Mouse (Mus musculus): ENCODE results near the gene Elfn2.

Gene Elfn2

DNA sequence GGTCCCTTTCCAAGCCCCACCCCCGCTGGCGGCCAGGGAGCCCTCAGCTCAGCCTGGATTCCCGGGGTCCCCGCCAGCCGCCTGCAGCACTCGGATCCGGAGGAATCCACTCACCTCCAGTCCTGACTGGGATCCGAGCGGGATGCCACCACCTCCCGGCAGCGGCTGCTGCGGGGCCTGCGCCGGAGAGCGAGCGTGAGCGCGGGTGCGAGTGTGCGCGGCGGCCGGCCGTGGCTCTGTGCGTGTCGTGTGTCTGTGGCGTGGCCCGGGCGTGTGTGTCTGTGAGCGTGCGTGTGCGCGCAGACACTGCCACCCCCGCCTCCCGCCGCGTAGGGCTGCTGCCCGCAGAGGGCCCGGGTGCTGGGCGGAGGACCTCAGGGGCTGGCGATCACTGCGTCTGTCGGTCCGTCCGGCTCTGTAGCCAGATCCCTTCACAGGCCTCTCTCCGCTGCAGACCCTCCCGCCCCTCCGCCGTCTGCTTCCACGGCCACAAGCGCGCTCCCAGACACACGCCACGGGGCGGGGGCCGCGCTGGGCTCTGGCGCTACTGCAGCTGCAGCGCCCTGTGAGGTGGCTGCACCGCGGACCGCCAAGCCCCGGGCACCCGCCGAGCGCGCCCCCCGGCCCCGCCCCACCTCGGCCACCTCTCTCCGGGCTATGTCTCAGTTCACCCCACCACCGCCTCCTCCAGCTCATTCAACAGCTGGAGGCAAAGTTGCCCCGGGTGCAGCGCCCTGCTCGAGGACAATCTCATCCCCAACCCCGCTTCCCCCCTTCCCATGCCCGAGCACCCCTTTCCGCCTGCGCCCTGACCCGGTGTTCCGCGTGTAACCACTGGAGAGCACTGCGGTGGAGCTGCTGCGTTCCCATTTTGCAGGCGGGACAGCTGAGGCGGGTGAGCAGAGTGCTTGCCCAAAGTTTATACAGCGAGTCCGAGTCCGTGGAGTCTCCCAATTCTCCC, at the start of gene Elfn2:
TSS of gene Elfn2 (minus strand) at position 482 of the 961 bp plus-strand sequence.
- DNase-seq: peak; percentile 69

GRCm38 (mm10) chr15:78763704-78764103, 45.1 kb upstream of the Elfn2 start:
- no peak for DNase-seq

DNA sequence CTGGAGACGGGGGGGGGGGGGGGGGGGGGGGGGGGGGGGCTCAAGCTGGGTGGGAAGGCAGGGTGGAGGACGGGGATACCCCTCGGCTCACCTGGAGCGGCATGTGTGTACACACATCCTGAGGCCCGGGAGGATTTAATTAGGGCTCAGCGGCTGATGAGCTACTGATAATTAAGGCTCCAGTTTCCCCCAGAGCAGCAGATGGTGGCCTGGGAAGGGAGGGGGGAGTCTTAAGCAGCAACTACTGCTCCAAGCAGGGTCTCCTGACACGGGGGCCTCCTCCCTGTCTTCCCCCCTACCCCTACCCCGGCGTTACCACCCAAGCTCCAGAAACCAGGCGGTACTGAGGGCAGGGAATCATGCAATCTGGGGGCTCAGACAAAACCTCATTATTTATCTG, 44.6 kb upstream of the Elfn2 start:
- no peak for DNase-seq

DNA sequence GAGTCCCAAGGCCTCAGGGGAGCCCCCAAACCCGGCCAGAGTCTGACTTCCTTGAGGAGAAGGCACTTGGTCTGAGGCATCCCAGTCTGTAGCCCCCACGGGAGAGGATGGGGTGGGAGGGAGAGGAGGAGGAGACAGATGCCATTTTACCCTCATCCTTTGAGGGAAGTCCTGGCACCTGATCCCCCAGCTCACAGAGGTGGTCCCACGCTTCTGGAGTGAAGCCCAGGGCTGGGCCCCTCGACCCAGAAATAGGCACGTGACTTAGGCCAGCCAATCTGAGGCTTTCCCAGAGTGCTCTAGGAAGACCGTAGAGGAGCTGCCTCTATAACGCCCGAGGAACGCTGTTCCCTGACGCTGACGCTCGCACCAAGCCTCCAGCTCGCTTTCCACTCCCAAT, 42.5 kb upstream of the Elfn2 start:
- DNase-seq: no peak

- no peak for DNase-seq
Observed at GRCm38 (mm10) chr15:78758132-78758531, 39.6 kb upstream of the Elfn2 start.

DNA sequence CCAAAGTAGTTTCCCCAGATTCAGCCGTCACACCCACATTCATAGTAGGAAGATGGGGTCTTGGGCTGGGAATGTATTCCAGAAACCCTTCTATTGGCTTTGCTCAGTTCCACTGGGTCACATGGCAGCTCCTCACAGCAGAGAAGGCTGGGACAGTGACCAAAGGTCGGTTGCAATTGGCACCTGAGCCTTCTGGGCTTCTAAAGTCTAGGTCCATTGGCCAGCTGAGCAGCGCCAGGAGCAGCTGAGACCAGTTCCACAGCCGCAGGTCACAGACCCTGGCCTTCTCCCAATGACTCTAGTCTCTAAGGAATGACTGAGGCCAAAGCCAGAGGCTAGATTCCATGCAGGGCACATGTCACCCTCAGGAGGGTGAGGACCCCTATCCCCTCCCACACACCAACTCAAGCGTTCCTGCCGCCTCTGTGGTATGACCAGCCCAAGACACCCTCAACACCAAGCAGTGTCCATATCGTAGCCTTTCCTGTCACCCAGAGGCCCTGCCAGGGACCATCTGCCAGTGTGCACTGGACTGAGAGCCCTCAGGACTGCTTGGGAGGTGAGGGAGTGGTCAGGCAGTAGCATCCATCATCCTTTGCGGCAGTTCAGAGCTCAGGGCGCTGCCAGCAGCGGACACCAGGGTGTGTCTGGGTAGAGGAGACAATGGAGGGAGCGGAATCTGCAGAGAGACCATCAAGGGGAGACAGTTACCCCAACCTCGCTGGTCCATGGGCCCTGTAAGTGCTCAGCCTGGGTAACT, 37.6 kb upstream of the Elfn2 start:
- DNase-seq: no peak

- DNase-seq: no peak
Observed at GRCm38 (mm10) chr15:78755226-78755625, 36.7 kb upstream of the Elfn2 start.

DNA sequence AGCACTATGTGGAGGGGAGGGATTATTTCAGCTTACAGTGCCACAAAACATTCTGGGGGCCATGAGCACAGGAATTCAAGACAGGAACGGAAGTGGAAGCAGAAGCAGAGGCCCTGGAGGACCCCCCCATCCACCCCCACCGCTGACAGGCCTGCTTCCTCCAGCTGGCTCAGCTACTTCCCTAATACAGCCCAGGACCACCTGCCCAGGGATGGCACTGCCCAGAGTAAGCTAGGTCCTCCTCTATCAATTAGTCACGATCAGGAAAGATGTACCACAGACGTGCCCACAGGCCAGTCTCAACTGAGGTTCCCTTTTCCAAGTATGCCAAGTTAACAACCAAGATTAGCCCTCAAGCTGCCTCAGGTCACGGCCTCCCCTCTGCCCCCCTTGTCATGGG, 35.6 kb upstream of the Elfn2 start:
- DNase-seq: no peak

- DNase-seq: no peak
Observed at GRCm38 (mm10) chr15:78752991-78753390, 34.4 kb upstream of the Elfn2 start.

DNA sequence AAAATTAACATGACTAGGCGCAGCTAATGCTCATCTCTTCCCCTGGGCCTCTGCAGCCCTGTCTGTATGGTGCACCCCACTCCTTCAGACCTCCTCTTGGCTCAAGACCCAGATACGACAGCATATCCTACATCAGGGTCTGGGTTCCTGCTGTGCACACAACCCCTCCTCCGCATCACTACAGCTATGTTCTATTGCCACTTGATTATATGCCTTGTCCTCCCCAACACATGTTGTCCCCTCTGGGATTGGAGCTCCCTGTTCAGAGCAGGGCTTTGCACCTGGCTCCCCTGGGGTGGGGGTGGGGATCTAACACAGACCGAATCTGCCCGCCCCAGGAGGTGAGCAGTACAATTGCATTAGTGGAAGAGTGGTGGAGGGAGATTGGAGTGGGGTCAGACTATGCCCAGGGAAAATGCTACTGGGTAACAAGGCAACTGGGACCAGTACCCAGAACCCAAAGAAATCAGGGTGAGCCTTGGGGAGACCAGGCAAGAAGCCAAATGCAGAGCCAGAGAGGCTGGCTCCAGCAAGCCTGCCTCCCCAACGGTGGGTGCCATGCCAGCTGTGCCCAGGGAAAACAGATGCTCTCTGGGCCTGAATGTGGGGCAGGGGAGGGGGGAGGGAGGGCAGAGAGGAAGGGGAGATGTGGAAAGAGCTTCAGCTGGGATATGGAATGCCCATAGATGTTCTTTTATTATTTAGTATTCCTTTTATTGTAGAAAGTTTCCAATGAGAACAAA, 32.2 kb upstream of the Elfn2 start:
- no peak for DNase-seq

- DNase-seq: no peak
Observed at GRCm38 (mm10) chr15:78749855-78750254, 31.3 kb upstream of the Elfn2 start.

DNA sequence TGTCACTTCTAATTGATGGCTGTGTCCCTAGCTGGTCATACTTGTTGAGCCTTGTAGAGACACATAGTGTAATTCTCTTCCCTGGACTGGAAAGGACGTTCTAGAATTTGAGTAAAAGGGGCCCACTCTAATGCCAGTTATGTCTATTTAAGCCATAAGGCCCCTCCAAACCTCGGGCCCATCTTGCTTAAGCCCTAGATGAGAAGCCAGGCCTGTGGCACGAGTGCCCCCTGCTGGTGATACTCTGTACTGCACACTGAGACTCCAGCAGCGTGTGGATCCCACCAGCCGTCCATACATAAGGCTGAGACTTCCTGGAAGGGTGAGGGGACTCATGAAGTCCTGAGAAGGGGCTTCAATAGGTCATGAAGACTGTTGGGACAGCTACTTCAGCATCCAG, 25.6 kb upstream of the Elfn2 start:
- DNase-seq: peak; percentile 95

GRCm38 (mm10) chr15:78742831-78743230, 24.3 kb upstream of the Elfn2 start:
- no peak for DNase-seq

- no peak for DNase-seq
Observed at GRCm38 (mm10) chr15:78740662-78741061, 22.1 kb upstream of the Elfn2 start.

DNA sequence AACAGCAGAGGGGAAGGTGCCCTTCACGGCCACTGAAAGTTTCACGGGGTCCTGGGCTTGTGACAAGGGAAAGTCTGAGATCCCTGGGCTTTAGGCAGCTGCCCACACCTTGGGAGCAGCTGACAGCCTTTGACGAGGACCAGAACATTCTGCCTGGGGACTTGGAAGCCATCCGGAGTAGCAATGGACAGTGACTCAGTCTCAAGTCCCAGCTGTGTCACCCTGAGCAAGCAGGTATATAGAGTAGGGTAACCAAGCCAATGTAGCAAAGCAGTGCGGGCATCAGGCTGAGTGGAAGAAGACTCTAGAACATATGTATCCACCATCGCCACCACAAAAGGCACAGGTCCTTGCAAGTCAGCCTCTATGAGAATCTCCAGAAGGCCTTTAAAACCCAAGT, 18.6 kb upstream of the Elfn2 start:
- no peak for DNase-seq

DNA sequence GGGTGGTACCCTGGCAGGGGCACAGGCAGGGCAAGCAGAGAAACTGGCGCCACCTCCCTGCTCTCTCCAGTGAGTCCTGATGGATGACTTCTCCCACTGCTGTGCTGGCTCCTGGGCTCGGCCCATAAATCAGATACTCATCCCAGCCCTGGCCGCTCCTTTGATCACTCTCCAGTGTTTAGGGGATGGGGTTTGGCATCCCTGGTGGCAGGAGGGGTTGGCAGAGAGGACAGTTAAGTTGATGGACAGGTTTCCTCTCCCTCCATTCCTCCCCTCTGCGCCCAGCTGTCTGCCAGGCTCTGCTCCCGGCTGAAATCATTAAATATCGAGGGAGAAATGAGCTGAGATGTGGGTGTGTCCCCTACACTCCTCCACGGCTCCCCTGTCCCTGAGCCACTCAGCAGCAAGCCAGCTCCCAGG, 18.1 kb upstream of the Elfn2 start:
- DNase-seq: no peak

DNA sequence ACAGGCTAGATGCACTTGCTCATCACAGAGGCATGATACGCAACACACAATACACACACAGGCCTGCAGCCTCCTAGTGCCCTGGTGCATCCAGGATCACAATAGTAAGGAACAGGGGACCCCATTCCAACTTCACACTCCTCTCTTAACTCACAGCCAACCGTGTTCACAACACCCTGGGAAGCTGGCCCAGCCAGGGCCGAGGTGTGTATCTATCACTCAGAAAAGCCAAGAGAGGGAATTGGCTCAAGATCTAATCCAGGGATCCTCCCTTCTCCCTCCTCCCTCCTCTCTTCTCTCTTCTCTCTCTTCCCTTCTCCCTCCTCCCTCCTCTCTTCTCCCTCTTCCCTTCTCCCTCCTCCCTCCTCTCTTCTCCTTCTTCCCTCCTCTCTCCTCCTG, 17.6 kb upstream of the Elfn2 start:
- DNase-seq: no peak

DNA sequence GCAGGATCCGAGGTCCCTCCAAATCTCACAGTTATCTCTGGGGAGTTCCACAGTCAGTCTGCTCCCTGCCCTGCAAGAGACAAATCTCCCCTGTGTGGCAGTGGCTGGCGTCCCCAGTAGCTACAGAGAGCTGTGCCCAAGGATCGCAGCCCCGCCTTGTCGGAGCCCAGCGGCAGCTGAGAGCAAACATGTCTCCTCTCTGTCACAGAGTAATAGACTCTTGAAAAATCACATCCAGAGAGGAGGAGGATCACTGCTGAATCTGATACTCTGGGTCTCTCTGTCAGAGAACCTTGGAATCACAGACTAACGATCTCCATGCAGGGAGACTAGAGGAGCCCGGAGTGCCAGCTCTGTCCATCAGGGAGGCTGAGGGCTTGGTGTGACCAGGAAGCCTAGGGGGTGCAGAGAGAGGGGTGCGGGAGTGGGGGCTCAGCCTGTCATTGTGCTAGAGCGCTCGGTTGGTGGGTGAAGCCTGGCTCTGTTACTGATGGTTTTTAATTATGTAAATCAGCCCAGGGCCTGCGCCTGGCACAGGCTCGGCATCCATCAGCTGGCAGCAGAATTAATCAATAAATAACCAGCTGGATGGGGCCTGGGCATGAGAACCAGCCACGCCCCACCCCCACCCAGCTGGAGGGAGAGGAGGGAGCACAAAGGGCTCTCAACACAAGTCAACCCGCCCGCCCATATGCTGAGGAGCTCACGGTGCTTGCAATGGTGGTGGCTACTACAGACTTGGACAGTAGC, 17.0 kb upstream of the Elfn2 start:
- DNase-seq: peak; percentile 58

DNA sequence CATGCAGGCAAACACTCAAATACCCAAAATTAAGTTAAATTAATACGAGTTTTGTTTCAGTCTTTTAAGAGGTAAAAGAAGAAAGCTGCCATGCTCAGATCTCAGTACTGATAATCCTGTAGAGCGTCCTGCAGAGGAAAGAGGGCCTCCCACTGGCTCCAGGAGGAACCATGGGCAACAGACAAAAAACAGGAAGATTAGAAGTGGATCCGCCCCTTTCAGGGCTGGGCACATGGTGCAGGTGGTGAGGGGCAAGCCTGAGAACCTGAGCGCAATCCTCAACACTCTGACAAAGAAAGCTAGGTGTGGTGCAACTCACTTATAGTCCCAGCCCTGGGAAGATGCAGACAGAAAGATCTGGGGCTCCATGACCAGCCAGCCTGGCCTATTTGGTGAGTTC, 13.3 kb upstream of the Elfn2 start:
- no peak for DNase-seq

DNA sequence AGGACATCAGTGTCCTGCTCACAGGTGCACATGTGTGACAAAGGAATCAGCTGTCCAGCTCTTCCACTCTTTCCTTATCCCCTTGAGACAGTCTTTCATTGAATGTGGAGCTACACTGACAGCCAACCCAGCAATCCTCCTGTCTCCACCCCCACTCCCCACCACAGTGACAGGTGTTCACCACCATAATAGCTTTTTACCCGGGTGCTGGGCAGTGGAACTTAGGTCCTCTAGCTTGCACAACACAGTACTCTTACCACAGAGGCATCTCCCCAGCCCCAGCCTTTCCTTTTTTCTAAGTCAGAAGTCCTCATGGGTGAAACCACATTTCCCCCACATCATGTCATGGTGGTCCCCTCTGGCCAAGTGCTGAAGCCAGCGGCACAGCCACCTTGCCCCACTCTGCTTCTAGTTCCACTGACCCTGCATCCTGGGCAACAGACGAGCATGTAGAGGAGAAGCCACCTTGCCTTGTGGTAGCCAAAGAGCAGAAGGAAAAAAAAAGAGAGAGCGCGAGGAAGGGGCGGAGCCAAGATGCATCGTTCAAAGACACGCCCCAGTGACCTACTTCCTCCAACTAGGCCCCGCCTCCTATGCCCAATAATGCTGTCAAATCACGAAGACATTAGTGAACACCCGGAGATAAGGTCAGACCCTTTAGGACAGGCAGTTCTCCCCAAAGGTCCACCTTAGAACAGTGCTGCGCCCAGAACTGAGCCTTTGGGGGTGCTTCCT, 11.9 kb upstream of the Elfn2 start:
- DNase-seq: no peak

DNA sequence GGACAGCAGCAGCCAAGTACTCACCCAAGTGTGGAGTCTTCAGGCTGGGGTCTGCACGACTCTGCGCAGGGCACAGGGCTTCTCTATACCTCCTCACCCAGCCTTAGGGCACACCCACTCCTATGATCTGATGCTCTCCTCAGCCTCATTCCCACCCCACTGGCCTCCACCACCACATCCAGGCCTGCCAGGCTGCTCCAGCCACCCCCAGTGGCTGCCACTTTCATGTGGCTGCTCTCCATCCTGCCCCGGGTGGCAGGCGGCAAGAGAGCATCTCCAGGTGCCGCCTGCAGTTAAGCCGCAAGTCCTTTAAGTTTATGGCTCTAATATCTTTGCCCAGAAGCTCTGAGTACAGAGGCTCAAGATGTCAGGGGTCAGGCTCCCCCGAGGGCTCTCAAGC, 8.1 kb upstream of the Elfn2 start:
- DNase-seq: no peak

DNA sequence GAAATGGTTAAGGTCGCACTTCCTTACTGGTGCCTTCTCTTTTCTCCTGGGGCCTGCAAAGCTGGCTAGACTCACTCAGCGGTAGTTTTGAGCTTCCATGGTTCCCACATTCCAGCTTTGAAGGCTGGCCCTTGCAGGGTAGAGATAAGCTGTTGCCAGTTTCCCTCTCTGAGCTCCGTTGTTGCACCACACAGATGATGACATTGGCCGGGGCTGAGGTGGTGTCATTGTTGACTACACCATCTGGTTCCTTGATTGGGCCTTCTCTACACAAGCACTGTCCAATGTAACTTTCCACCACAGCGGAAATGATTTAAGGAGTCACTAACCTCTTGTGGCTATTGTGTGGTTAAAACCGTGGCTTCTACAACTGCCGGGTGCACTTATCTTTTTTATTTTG, 2.0 kb upstream of the Elfn2 start:
- DNase-seq: no peak
